Mouse (Mus musculus) olfactory bulb, adult 2 months (tissue): ENCODE data around the gene Usp50. TPM values are rescaled to one million over a fixed set of nuclear protein-coding genes. Genes with fewer than 3 reads are reported as not detected.

Experiments
- H3K27ac ChIP-seq: fragments of 200-500 bp; 2 replicates; pipeline ENCODE4 v1.5.1; 2012; ENCODE audit warnings: low read depth, low read length; ENCODE audit not compliant: insufficient read depth
- H3K4me1 ChIP-seq: fragments of 200-500 bp; 2 replicates; pipeline ENCODE4 v1.6.1; 2012; ENCODE audit warnings: low read length; ENCODE audit not compliant: control insufficient read depth, insufficient read depth
- H3K4me3 ChIP-seq: fragments of 200-500 bp; 2 replicates; pipeline ENCODE4 v1.5.1; 2012; ENCODE audit warnings: mild to moderate bottlenecking, low read depth, low read length, moderate library complexity; ENCODE audit not compliant: insufficient read depth
- CTCF ChIP-seq: fragments of 200-500 bp; IDR thresholded peaks from 2 replicates; pipeline ENCODE4 v1.5.1; 2012; ENCODE audit warnings: low read depth, mild to moderate bottlenecking, low read length, moderate library complexity; ENCODE audit not compliant: insufficient read depth
- POLR2A ChIP-seq: fragments of 200-500 bp; IDR thresholded peaks from 2 replicates; pipeline ENCODE4 v1.6.1; 2012; ENCODE audit warnings: mild to moderate bottlenecking, low read depth, low read length, moderate library complexity; ENCODE audit not compliant: insufficient read depth
- WGBS: fragments of 180-500 bp; shearing (Covaris S2); methylation state at CpG from one replicate; pipeline ENCODE4 v1.1.7; 2018; 5-methylcytosine and 5-hydroxymethylcytosine counted together
- polyA plus RNA-seq: library from polyadenylated mRNA; stranded (reverse); fragments of >200 nt; gene quantifications from 2 replicates; pipeline ENCODE4 v1.2.4, GENCODE M21; 2012; ENCODE audit warnings: low replicate concordance; ENCODE audit not compliant: missing spikeins, insufficient read depth, insufficient read length

Gene Usp50
- polyA plus RNA-seq, 1 experiment, result not detected

DNA sequence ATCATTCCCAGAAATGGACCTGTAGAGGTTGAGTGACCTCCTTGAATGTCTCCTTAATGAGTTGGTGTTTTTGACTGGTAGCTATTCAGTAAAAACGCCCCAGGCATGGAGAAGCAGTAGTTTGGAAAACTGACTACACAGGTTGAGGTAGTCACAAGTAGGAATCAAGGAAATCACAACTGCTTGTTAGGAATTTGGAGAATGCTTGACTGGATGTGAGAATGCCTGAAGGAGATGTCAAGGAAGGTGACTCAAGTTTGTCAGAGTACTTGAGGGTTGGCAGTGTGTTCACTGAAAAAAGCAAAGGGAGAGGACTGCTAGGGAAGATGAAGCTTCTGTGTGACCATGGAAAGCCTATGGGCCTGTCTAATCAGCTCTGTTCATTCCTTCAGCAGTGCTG lies 105.9 kb downstream of the Usp50 start:
- no peak overlapping the region for H3K4me3 ChIP-seq
- no peak for TF ChIP-seq CTCF
- no peak for TF ChIP-seq POLR2A
- H3K4me1 ChIP-seq, result peaks cover 5% of the 10 kb centered on the region; the same call in 1 of the 2 replicates
- H3K27ac ChIP-seq, result no peak overlapping the region
- 94% methylated on average over 1 of the region's 1 CpGs for WGBS

DNA sequence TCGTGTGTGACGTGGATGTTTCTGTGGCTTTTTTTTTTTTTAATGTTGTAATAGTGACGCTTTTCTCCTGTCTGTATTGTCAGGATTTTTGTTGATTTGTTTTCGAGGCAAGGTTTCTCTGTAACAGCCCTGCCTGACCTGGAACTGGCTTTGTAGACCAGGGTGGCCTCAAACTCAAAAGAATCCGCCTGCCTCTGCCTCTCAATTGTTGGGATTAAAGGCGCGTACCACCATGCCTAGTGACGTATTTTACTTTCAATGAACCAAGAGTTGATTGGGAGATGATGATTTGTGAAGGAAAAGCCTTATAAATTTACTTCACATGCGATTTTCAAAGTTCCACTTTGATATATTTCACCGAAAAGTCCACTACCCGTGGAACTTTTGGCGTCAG lies 107.2 kb downstream of the Usp50 start, which contains the start of gene Gabpb1:
TSS of gene Gabpb1 (minus strand) at position 216 of the 394 bp plus-strand sequence.
- Histone ChIP-seq H3K27ac (peak within 1 kb of the TSS; percentile 97), H3K4me3 (peak within 1 kb of the TSS; percentile 98), H3K4me1 (peaks cover 5% of the 10 kb centered on the region; the same call in 1 of the 2 replicates)
- 24% methylated on average over 12 of the region's 12 CpGs for WGBS
- TF ChIP-seq POLR2A, result no peak
- TF ChIP-seq CTCF, result no peak

- TF ChIP-seq CTCF, result no peak
- TF ChIP-seq POLR2A, result peak; percentile 50
- WGBS, result under 1% methylated on average over 99 of the region's 99 CpGs
These were observed 107.8 kb downstream of the Usp50 start for GRCm38 (mm10) chr2:126675169-126676121.

DNA sequence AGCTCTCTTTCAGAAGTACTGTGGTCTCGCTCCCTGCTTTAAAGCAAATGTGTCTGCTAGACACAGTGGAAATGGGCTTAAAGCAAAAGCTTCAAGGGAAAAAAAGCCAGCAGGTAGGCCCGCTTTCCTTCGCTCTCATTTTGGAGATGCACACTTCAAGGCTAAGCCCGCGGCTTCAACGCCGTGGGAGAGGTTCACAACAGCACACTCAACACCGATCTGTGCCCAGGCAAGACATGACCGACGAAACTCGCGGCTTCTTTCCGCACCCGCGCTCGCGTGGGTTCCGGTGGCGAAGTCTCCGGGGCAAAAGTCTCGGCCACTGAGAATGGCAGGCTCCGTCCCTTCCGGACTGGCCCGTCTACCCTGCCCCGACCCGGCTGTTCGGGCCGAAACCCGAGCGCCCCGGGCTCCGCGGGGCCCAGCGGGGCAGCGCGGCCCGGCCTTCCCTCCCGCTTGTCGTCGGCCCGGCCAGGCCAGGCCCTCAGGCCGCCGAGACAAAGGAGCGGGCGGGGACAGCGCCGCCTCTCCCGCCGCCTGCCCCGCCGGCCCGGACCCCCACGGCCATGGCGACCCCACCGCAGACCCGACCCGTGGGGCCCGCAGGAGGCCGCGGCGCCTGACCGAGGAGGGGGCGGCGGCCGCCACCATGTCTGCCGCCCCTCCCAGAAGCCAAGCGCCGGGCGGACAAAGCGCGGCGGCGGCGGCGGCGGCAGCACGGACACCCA lies 108.7 kb downstream of the Usp50 start:
- Histone ChIP-seq H3K27ac (peak overlapping the region; percentile 97), H3K4me1 (peaks cover 5% of the 10 kb centered on the region; the same call in 1 of the 2 replicates), H3K4me3 (peak overlapping the region; percentile 98)
- no peak for TF ChIP-seq POLR2A
- TF ChIP-seq CTCF, result no peak
- under 1% methylated on average over 77 of the region's 77 CpGs for whole genome bisulfite sequencing

More at GRCm38 (mm10) chr2:126675169-126676121, 107.8 kb downstream of the Usp50 start:
- peaks cover 5% of the 10 kb centered on the region; the same call in 1 of the 2 replicates for H3K4me1 ChIP-seq
- peak overlapping the region; percentile 98 for H3K4me3 ChIP-seq
- peak overlapping the region; percentile 97 for H3K27ac ChIP-seq

- TF ChIP-seq POLR2A, result no peak
- no peak for TF ChIP-seq CTCF
- H3K27ac ChIP-seq, result no peak overlapping the region
- 41% methylated on average over 13 of the region's 13 CpGs for WGBS
These were observed 109.7 kb downstream of the Usp50 start for GRCm38 (mm10) chr2:126673317-126674242.

GRCm38 (mm10) chr2:126668621-126669252 lies 114.5 kb downstream of the Usp50 start:
- WGBS, result 92% methylated on average over 5 of the region's 5 CpGs

More at GRCm38 (mm10) chr2:126673317-126674242, 109.7 kb downstream of the Usp50 start:
- H3K4me1 ChIP-seq, result peaks cover 5% of the 10 kb centered on the region; the same call in 1 of the 2 replicates
- H3K4me3 ChIP-seq, result no peak overlapping the region

GRCm38 (mm10) chr2:126665984-126666383 lies 117.3 kb downstream of the Usp50 start:
- TF ChIP-seq CTCF, result no peak
- no peak for TF ChIP-seq POLR2A
- Histone ChIP-seq H3K27ac (no peak overlapping the region), H3K4me3 (no peak overlapping the region), H3K4me1 (no peaks in the 10 kb centered on the region)
- WGBS, result 80% methylated on average over 3 of the region's 3 CpGs

More at GRCm38 (mm10) chr2:126668621-126669252, 114.5 kb downstream of the Usp50 start:
- Histone ChIP-seq H3K4me3 (no peak overlapping the region), H3K27ac (no peak overlapping the region), H3K4me1 (no peaks in the 10 kb centered on the region)
- TF ChIP-seq CTCF (no peak), POLR2A (no peak)

GRCm38 (mm10) chr2:126663481-126663880 lies 119.8 kb downstream of the Usp50 start:
- TF ChIP-seq POLR2A (no peak), CTCF (no peak)
- Histone ChIP-seq H3K4me3 (no peak overlapping the region), H3K27ac (no peak overlapping the region), H3K4me1 (no peaks in the 10 kb centered on the region)
- 41% methylated on average over 4 of the region's 4 CpGs for WGBS

Other genes with a start within 250 kb of the Usp50 start
- gene Slc27a2, start 231.1 kb downstream of the Usp50 start, polyA plus RNA-seq, result not detected in 2 replicates
- gene Hdc, start 164.2 kb downstream of the Usp50 start, polyA plus RNA-seq, result not detected in 2 replicates
- gene Gabpb1, start 107.1 kb downstream of the Usp50 start, polyA plus RNA-seq, result not detected in 2 replicates
- gene Usp8, start 76.1 kb downstream of the Usp50 start, polyA plus RNA-seq, result not detected in 2 replicates
- 111 and 261 TPM in 2 replicates for gene Trpm7, start 92.8 kb upstream of the Usp50 start, polyA plus RNA-seq
- gene Sppl2a, start 149.8 kb upstream of the Usp50 start, polyA plus RNA-seq, result 119 TPM in 1 of 2 replicates, not detected in the other
- not detected in 2 replicates for gene Ap4e1, start 225.2 kb upstream of the Usp50 start, polyA plus RNA-seq